Mouse (Mus musculus) liver, embryonic 11.5 days (tissue): Measurements from ENCODE around the gene Fam192a. TPM values are rescaled to one million over a fixed set of nuclear protein-coding genes. Genes with fewer than 3 reads are reported as not detected.

Experiments used
- ATAC-seq: fragments of 200-750 bp; cut with Nextera tagmentation; replicated peaks from 2 replicates; pipeline ENCODE4 v1.8.0; 2017; ENCODE audit warnings: moderate number of reproducible peaks, mild to moderate bottlenecking, moderate TSS enrichment, moderate library complexity; ENCODE audit not compliant: low FRiP score
- DNase-seq: peaks from one replicate; pipeline ENCODE4 v3.0.0-alpha.2; 2017; ENCODE audit warnings: low spot score
- H3K27ac ChIP-seq: fragments of 300-500 bp; sonication (generic); 2 replicates; pipeline ENCODE4 v1.5.1; 2014; ENCODE audit warnings: mild to moderate bottlenecking, low read depth, low read length, control low read depth
- H3K27me3 ChIP-seq: fragments of 300-500 bp; sonication (generic); replicated peaks from 2 replicates; pipeline ENCODE4 v1.6.1; 2014; ENCODE audit warnings: low read length, mixed read lengths; ENCODE audit not compliant: control insufficient read depth, insufficient read depth
- H3K36me3 ChIP-seq: fragments of 300-500 bp; sonication (generic); 2 replicates; pipeline ENCODE4 v1.6.1; 2014; ENCODE audit warnings: mild to moderate bottlenecking, low read length, moderate library complexity, mixed read lengths; ENCODE audit not compliant: control insufficient read depth, insufficient read depth
- H3K4me1 ChIP-seq: fragments of 300-500 bp; sonication (generic); replicated peaks from 2 replicates; pipeline ENCODE4 v1.6.1; 2014; ENCODE audit warnings: low read length, mixed read lengths; ENCODE audit not compliant: control insufficient read depth, insufficient read depth
- H3K4me2 ChIP-seq: fragments of 300-500 bp; sonication (generic); 2 replicates; pipeline ENCODE4 v1.6.1; 2014; ENCODE audit warnings: mild to moderate bottlenecking, control low read depth, moderate library complexity
- H3K4me3 ChIP-seq: fragments of 300-500 bp; sonication (generic); 2 replicates; pipeline ENCODE4 v1.5.1; 2014; ENCODE audit warnings: low read depth, low read length, control low read depth
- H3K9ac ChIP-seq: fragments of 300-500 bp; sonication (generic); 2 replicates; pipeline ENCODE4 v1.6.1; 2014; ENCODE audit warnings: low read depth, low read length, control low read depth
- H3K9me3 ChIP-seq: fragments of 300-500 bp; sonication (generic); 2 replicates; pipeline ENCODE4 v1.6.1; 2016; ENCODE audit warnings: low read length, inconsistent platforms, mixed read lengths; ENCODE audit not compliant: control insufficient read depth
- WGBS: fragments of 180-500 bp; shearing (Covaris S2); extraction: QIAGEN DNeasy Blood & Tissue Kit; methylation state at CpG from one replicate; pipeline ENCODE4 v1.1.7; 2014; 5-methylcytosine and 5-hydroxymethylcytosine counted together
- polyA plus RNA-seq: library from polyadenylated mRNA; unstranded; fragments of >200 nt; fragmentation: Nextera tagmentation; extraction: Ambion mirVana; gene quantifications from 2 replicates; pipeline ENCODE4 v1.2.1, GENCODE M21; 2014

Gene Fam192a
- polyA plus RNA-seq, 1 experiment from 2014 or later, result 60.0 TPM

DNA sequence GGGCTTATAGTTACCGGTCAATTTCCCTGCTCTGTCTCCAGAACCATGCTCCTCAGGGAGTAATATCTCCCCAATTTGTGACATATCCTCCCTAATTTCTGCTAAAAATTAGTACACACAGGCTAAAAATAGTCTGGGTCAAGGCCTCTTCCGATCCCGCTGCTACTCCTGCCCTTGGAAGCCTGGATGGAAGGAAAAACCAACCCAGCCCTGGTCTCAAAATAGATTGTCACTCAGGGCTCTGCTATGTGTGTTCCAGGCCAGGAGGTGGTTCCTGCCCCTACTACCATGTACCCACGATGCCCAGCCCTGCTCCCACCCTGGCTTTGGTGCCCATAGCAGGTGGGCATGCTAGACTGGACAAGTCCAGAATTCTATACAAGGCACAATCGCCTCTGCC, 51.8 kb downstream of the Fam192a start:
- Histone ChIP-seq H3K9ac (no peak overlapping the region), H3K4me2 (no peak overlapping the region), H3K36me3 (no peaks in the 10 kb centered on the region), H3K27ac (no peak overlapping the region), H3K4me3 (no peak overlapping the region), H3K9me3 (no peaks in the 10 kb centered on the region), H3K27me3 (no peaks in the 10 kb centered on the region), H3K4me1 (peaks cover 2% of the 10 kb centered on the region; the same call in 1 of the 2 replicates)
- WGBS, result 79% methylated on average over 5 of the region's 5 CpGs
- no peak for DNase-seq
- no peak for ATAC-seq

DNA sequence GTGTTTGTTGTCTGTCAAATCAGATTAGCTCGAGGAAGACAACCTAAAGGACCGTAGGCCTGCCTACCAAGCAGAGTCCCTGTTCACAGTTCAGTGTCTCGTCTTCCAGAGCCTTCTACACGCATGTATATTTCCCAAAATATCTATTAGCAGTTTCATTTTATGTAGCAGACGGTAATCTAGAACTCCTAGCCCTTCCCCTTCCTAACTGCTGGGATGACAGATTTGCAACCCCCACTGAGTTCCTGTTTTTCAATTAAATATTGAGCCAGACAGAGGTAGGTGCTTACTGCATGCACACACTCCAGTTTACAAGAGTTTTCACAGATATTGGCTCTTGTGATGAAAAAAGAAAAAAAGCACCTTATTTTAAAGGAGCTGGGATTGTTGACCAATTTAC, 52.3 kb downstream of the Fam192a start:
- H3K4me1 ChIP-seq, result peaks cover 2% of the 10 kb centered on the region; the same call in 1 of the 2 replicates
- no peaks in the 10 kb centered on the region for H3K27me3 ChIP-seq
- H3K4me3 ChIP-seq, result no peak overlapping the region
- no peak overlapping the region for H3K9ac ChIP-seq
- 53% methylated on average over 5 of the region's 5 CpGs for WGBS
- H3K36me3 ChIP-seq, result no peaks in the 10 kb centered on the region
- H3K27ac ChIP-seq, result no peak overlapping the region
- no peaks in the 10 kb centered on the region for H3K9me3 ChIP-seq
- no peak for DNase-seq
- H3K4me2 ChIP-seq, result no peak overlapping the region
- no peak for ATAC-seq

DNA sequence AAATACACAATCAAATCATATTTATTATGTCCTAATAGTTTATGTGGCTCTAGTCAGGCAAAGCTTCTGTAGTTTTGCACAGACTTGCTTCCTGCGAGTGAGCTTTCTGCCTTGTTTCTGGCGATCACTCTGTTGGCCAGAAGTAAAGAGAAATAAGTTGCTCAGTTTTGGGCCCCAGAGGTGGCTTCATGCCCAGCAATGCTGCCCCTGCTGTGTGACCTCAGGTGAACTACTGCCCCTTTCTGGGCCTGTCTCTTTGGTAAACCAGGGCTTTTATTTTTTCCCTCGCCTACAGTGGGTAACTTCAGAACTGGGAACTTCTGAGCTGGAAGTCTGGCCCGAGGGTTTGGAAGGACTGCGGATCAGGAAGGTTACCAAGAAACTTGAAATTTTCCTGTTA, 52.8 kb downstream of the Fam192a start:
- H3K36me3 ChIP-seq, result no peaks in the 10 kb centered on the region
- no peak overlapping the region for H3K27ac ChIP-seq
- no peak for DNase-seq
- peaks cover 2% of the 10 kb centered on the region; the same call in 1 of the 2 replicates for H3K4me1 ChIP-seq
- H3K9ac ChIP-seq, result no peak overlapping the region
- H3K4me3 ChIP-seq, result no peak overlapping the region
- H3K27me3 ChIP-seq, result no peaks in the 10 kb centered on the region
- WGBS, result 73% methylated on average over 5 of the region's 5 CpGs
- no peaks in the 10 kb centered on the region for H3K9me3 ChIP-seq
- H3K4me2 ChIP-seq, result no peak overlapping the region
- ATAC-seq, result no peak

- Histone ChIP-seq H3K9me3 (no peaks in the 10 kb centered on the region), H3K27ac (no peak overlapping the region), H3K36me3 (no peaks in the 10 kb centered on the region), H3K4me1 (no peaks in the 10 kb centered on the region), H3K27me3 (no peaks in the 10 kb centered on the region), H3K4me2 (no peak overlapping the region), H3K4me3 (no peak overlapping the region), H3K9ac (no peak overlapping the region)
- ATAC-seq (no peak), DNase-seq (no peak)
- WGBS, result 49% methylated on average over 8 of the region's 8 CpGs
Measured at GRCm38 (mm10) chr8:94543981-94544380, 57.8 kb downstream of the Fam192a start.

- DNase-seq, result no peak
- H3K4me1 ChIP-seq, result no peaks in the 10 kb centered on the region
- H3K27ac ChIP-seq, result no peak overlapping the region
- H3K4me3 ChIP-seq, result no peak overlapping the region
- H3K36me3 ChIP-seq, result no peaks in the 10 kb centered on the region
- ATAC-seq, result no peak
- no peak overlapping the region for H3K4me2 ChIP-seq
- H3K9me3 ChIP-seq, result no peaks in the 10 kb centered on the region
- H3K9ac ChIP-seq, result no peak overlapping the region
- 70% methylated on average over 18 of the region's 18 CpGs for WGBS
- H3K27me3 ChIP-seq, result peaks cover 3% of the 10 kb centered on the region; the same call in 1 of the 2 replicates
Measured at GRCm38 (mm10) chr8:94540889-94541795, 60.7 kb downstream of the Fam192a start.

DNA sequence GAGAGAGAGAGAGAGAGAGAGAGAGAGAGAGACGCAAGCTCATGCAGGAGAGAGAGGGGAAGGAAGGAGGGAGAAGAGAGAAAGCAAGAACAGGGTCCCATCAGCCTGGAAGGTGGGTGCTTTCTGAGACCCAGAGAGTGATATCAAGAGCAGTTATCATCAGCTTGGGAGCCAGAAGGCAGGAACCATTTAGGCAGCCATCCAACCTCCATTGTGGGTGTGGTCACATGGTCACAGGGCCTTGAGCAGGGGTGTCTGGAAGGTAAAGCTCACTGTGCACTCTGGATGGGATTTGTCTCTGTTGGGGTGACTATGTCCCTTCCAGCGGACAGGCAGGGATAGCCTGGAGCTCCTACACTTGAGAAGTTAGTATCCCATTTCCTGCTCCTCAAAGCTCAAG, 61.8 kb downstream of the Fam192a start:
- H3K4me1 ChIP-seq, result no peaks in the 10 kb centered on the region
- ATAC-seq, result no peak
- H3K36me3 ChIP-seq, result no peaks in the 10 kb centered on the region
- H3K27ac ChIP-seq, result no peak overlapping the region
- H3K4me2 ChIP-seq, result no peak overlapping the region
- no peak for DNase-seq
- WGBS, result 79% methylated on average over 2 of the region's 2 CpGs
- no peak overlapping the region for H3K4me3 ChIP-seq
- H3K9me3 ChIP-seq, result no peaks in the 10 kb centered on the region
- H3K9ac ChIP-seq, result no peak overlapping the region
- H3K27me3 ChIP-seq, result peaks cover 12% of the 10 kb centered on the region

GRCm38 (mm10) chr8:94537456-94537855, 64.3 kb downstream of the Fam192a start:
- Histone ChIP-seq H3K4me1 (no peaks in the 10 kb centered on the region; the same call in 1 of the 2 replicates), H3K27me3 (peaks cover 37% of the 10 kb centered on the region), H3K9me3 (no peaks in the 10 kb centered on the region), H3K4me2 (no peak overlapping the region), H3K9ac (no peak overlapping the region), H3K4me3 (no peak overlapping the region), H3K36me3 (no peaks in the 10 kb centered on the region), H3K27ac (no peak overlapping the region)
- no peak for ATAC-seq
- no peak for DNase-seq
- WGBS, result 72% methylated on average over 2 of the region's 2 CpGs

- WGBS, result 82% methylated on average over 7 of the region's 7 CpGs
- H3K27me3 ChIP-seq, result peaks cover 51% of the 10 kb centered on the region
- H3K9me3 ChIP-seq, result no peaks in the 10 kb centered on the region
Measured at GRCm38 (mm10) chr8:94535631-94536030, 66.2 kb downstream of the Fam192a start.

DNA sequence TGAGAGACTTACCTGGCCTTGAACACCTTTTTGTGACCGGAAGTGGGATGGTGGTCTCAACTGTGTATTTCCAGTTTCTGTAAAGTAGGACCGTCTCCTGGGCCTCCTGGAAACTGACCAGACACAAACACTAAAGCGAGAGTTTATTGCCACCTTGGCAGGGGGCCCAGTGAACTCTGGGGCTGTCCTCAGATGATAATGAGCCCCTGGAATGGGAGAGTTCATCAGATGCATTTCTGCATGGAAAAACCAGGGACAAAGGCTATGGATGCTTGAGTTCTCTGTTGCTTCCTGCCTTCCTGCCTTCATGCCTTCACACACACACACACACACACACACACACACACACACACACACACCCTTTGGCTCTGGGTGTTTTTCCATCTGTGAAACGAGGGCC, 67.2 kb downstream of the Fam192a start:
- ATAC-seq (no peak), DNase-seq (no peak)
- H3K4me3 ChIP-seq, result no peak overlapping the region
- no peaks in the 10 kb centered on the region; the same call in 1 of the 2 replicates for H3K4me1 ChIP-seq
- no peaks in the 10 kb centered on the region for H3K9me3 ChIP-seq
- 53% methylated on average over 4 of the region's 4 CpGs for WGBS
- H3K27me3 ChIP-seq, result peaks cover 54% of the 10 kb centered on the region
- H3K36me3 ChIP-seq, result no peaks in the 10 kb centered on the region
- H3K4me2 ChIP-seq, result no peak overlapping the region
- H3K27ac ChIP-seq, result no peak overlapping the region
- H3K9ac ChIP-seq, result no peak overlapping the region

More at GRCm38 (mm10) chr8:94535631-94536030, 66.2 kb downstream of the Fam192a start:
- Histone ChIP-seq H3K36me3 (no peaks in the 10 kb centered on the region), H3K4me1 (no peaks in the 10 kb centered on the region; the same call in 1 of the 2 replicates), H3K9ac (no peak overlapping the region), H3K4me2 (no peak overlapping the region), H3K4me3 (no peak overlapping the region), H3K27ac (no peak overlapping the region)
- DNase-seq (no peak), ATAC-seq (no peak)
